Mouse (Mus musculus): ENCODE data around the gene Ctss.
"Not testable (repeated sequence)": the region's sequence is repeated elsewhere in the genome, so short reads cannot be mapped to it uniquely, and the experiment has no call there.

Gene Ctss

GRCm38 (mm10) chr3:95534927-95535326 lies 8.3 kb downstream of the Ctss start:
- DNase-seq = no peak

DNA sequence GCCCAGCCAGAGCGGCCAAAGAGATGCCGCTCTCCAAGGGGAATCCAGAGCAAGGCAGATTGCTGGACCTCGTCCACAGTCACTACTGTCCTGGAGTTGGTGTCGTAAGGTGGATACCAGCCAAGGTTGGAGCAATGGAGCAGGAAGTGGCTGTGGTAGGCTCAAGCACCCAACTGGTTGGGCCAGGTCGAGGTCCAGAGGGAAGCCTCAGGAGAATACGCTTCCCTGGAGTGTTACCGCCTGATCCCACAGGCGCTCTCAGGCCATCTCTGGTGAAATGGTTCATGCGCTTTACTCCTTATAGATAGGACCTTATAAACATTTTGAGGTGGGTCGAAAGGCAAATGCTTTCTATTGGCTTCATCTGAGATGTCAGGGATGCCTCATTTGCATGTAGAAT lies 12.3 kb downstream of the Ctss start:
- DNase-seq = no peak

- no peak for DNase-seq
Observed at GRCm38 (mm10) chr3:95539837-95540236, 13.3 kb downstream of the Ctss start.

GRCm38 (mm10) chr3:95541186-95541585 lies 14.6 kb downstream of the Ctss start:
- not testable (repeated sequence) for DNase-seq

DNA sequence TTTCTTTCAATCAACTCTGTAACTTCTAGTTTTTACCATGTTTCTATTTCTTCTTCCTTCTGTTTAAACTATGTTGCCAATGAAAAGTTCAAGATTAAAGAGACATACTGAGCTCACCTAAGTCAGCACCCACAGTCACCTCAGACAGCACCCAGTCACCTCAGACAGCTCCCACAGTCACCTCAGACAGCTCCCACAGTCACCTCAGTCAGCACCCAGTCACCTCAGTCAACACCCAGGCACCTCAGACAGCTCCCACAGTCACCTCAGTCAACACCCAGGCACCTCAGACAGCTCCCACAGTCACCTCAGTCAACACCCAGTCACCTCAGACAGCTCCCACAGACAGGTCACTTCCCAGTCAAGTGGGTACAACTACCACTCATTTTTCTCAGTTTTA lies 15.6 kb downstream of the Ctss start:
- no peak for DNase-seq

GRCm38 (mm10) chr3:95542981-95543380 lies 16.4 kb downstream of the Ctss start:
- DNase-seq = no peak

- no peak for DNase-seq
Observed at GRCm38 (mm10) chr3:95550176-95550575, 23.6 kb downstream of the Ctss start.

- DNase-seq = no peak
Observed at GRCm38 (mm10) chr3:95553986-95554385, 27.4 kb downstream of the Ctss start.

GRCm38 (mm10) chr3:95559437-95559836 lies 32.9 kb downstream of the Ctss start, which contains the start of gene Hormad1:
Gene Hormad1, plus strand, starts transcription at chr3:95559677.
- peak in 1 of 2 experiments; percentile 2 for DNase-seq

- no peak for DNase-seq
Observed at GRCm38 (mm10) chr3:95560738-95561137, 34.2 kb downstream of the Ctss start.

GRCm38 (mm10) chr3:95561826-95562225 lies 35.2 kb downstream of the Ctss start:
- no peak for DNase-seq

DNA sequence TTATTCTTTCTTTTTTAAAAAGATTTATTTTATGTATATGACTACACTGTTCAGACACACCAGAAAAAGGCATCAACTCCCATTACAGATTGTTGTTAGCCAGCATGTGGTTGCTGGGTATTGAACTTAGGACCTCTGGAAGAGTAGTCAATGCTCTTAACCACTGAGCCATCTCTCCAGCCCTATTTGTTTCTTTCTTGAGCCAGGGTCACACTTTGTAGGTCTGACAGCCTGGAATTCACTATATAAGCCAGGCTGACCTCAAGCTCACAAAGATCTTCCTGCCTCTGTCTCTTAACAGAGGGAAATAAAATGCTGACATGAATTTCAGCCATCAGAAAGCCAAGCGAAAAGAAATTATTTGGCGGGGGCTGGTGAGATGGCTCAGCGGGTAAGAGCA lies 43.0 kb downstream of the Ctss start:
- DNase-seq = no peak

GRCm38 (mm10) chr3:95587754-95588603 lies 61.4 kb downstream of the Ctss start:
- DNase-seq = no peak

- peak; percentile 94 to 95 for DNase-seq
Observed at GRCm38 (mm10) chr3:95588604-95589086, 62.1 kb downstream of the Ctss start, which contains the start of gene Golph3l. Gene Golph3l, plus strand, starts transcription at chr3:95588934.

DNA sequence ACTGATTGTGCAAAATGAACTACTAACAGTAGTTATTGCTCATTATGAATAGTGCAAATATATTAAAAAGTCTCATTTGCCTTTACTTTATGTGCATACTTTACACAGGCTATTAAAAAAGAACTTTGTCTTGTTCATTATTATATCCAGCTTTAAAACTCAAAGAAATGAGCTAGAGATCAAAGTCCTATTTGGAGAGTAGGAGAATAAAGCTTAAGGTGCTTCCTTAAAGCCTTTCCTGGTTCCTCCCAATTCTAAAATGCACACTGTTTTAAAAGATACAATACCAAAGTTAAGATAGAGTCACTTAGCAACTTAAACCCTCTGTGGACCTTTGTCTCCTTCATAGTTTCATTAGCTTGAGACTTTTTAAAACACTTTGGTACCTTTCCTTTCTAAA lies 72.1 kb downstream of the Ctss start:
- DNase-seq = no peak

- DNase-seq = no peak
Observed at GRCm38 (mm10) chr3:95601287-95601686, 74.7 kb downstream of the Ctss start.
